Mouse (Mus musculus) C2C12 (cell line): ENCODE data around the gene Agap2.

Experiments used
- CEBPB ChIP-seq: IDR thresholded peaks from one replicate; pipeline ENCODE4 v1.6.1; 2011; ENCODE audit warnings: low read depth, mild to moderate bottlenecking, control low read depth, moderate library complexity
- CTCF ChIP-seq: IDR thresholded peaks from one replicate; pipeline ENCODE4 v1.5.1; 2011; ENCODE audit not compliant: control insufficient read depth, insufficient read depth, insufficient read length
- MAX ChIP-seq: IDR thresholded peaks from one replicate; pipeline ENCODE4 v1.6.1; 2011; ENCODE audit warnings: mild to moderate bottlenecking, control low read depth
- MYOD1 ChIP-seq: IDR thresholded peaks from one replicate; pipeline ENCODE4 v1.6.1; 2011; ENCODE audit warnings: low read depth; ENCODE audit not compliant: control insufficient read depth, insufficient read length
- MYOG ChIP-seq: IDR thresholded peaks from one replicate; pipeline ENCODE4 v1.6.1; 2011; ENCODE audit not compliant: control insufficient read depth, insufficient read length; ENCODE audit errors: extremely low read depth
- USF1 ChIP-seq: IDR thresholded peaks from one replicate; pipeline ENCODE4 v1.6.1; 2011; ENCODE audit warnings: low read depth, mild to moderate bottlenecking, control low read depth, moderate library complexity

DNA sequence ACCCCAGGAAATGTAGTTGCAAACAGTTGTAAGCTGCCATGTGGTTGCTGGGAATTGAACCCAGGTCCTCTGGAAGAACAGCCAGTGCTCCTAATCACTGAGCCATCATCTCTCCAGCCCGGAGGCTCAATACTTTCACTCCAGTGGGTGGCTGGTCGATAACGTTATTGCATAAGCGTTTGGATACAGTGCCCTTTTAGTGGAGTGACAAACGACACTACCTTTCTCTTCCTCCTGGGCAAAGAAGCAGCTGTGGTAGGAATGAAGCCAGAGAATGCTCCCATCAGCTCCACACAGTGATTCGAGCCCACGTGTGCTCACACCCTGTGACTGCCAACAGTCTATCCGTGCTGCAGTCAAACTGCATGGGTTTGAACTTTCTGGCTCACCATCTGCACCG lies 3.9 kb upstream of the Agap2 start:
- TF ChIP-seq CTCF (no peak), MAX (no peak), USF1 (no peak), CEBPB (no peak), MYOG (no peak), MYOD1 (no peak)
